Mouse (Mus musculus) neutrophil, adult 59 days (primary cell): Measurements from ENCODE around the gene Rcan1. TPM values are rescaled to one million over a fixed set of nuclear protein-coding genes. Genes with fewer than 3 reads are reported as not detected.

Experiments
- total RNA-seq, 2 experiments: library from RNA; stranded (reverse); gene quantifications; 1 replicate in 1 of 2; 2 replicates in 1 of 2; pipeline ENCODE4 v1.2.4; 2023

Rcan1 gene
- total RNA-seq = 1 to 10 TPM; 6.8 to 6.9 TPM

DNA sequence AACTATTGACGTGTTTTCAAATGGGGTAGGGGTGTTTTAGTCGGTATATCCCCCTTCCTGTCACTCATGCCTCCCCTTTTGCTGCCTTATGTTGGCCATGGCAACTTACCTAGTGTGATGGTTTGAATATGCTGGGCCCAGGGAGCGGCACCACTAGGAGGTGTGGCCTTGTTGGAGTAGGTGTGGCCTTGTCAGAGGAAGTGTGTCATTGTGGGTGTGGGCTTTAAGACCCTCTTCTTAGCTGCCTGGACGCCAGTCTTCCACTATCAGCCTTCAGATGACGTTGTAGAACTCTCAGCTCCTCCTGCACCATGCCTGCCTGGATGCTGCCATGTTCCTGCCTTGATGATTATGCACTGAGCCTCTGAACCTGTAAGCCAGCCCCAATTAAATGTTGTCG, at the start of gene Rcan1:
Gene Rcan1 (minus strand): TSS at position 162 of the 400 bp plus-strand sequence.

DNA sequence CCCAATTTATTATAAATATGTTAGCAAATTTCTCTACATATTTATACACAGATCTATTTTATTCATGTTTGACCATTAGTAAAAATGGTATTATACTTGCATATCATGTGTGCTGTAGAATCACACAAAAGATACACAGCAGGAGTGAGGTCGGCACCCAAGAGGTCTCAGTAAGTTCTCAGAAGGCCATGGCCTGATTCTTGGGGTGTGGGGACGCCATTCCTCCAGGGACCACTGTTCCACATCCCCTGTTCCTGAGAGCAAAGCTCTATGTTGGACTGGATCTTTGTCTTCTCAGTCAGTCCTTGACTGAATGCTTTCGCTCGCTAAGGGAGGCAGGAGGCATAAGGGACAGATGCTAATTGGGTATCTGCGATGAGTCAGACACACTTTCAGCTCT, 14.8 kb upstream of the Rcan1 start, which contains the start of gene Clic6:
Gene Clic6 (plus strand): TSS at position 301 of the 400 bp plus-strand sequence.

DNA sequence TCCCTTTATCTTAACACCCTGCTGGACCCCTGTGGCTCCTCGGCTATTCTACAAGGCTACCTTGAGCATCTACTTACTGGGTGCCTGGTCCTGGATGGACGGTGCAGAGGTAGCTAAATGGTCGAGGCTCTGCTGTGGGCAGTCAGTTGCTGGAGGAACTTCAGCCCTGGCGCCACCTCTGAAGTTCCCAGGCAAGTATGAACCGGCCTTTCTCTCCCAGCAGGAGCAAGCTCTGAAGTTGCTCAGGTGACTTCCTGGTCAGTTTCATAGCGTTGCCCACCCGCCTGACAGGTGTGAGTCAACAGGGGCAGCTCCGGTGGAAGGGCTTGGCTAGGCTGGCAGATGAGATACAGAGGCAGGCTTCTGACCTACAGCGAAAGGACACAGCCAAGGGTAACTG, 111.4 kb downstream of the Rcan1 start, which contains the start of gene Kcne1:
Gene Kcne1 (minus strand): TSS at position 240 of the 400 bp plus-strand sequence.

Other genes starting within 250 kb of the Rcan1 start
- gene Kcne2, start 178.5 kb downstream of the Rcan1 start, total RNA-seq = not detected
- gene Smim11, start 169.6 kb downstream of the Rcan1 start, total RNA-seq = 10 to 100 TPM; 18.8 to 23.4 TPM
- gene Fam243, start 149.4 kb downstream of the Rcan1 start, total RNA-seq = not detected
- gene Kcne1, start 111.4 kb downstream of the Rcan1 start, total RNA-seq = not detected
- gene Clic6, start 14.9 kb upstream of the Rcan1 start, total RNA-seq = not detected